Mouse (Mus musculus) forebrain, embryonic 13.5 days (tissue): ENCODE data around the gene Wdr46. TPM values are rescaled to one million over a fixed set of nuclear protein-coding genes. Genes with fewer than 3 reads are reported as not detected.

Experiments used
- polyA plus RNA-seq: library from polyadenylated mRNA; unstranded; fragments of >200 nt; fragmentation: Nextera tagmentation; extraction: Ambion mirVana; gene quantifications from 2 replicates; pipeline ENCODE4 v1.2.1, GENCODE M21; 2015

Gene Wdr46
- polyA plus RNA-seq, 1 experiment from 2014 or later, result 28.4 TPM

Other genes starting within 250 kb of the Wdr46 start
- 52.2 and 56.5 TPM in 2 replicates for gene March2, start 222.0 kb upstream of the Wdr46 start, polyA plus RNA-seq
- 433 and 441 TPM in 2 replicates for gene Rab11b, start 180.1 kb upstream of the Wdr46 start, polyA plus RNA-seq
- gene Angptl4, start 158.8 kb upstream of the Wdr46 start, polyA plus RNA-seq, result 8.6 and 10.0 TPM in 2 replicates
- gene Kank3, start 130.1 kb upstream of the Wdr46 start, polyA plus RNA-seq, result 27.3 and 29.0 TPM in 2 replicates
- 779 and 868 TPM in 2 replicates for gene Rps28, start 116.1 kb upstream of the Wdr46 start, polyA plus RNA-seq
- 473 and 507 TPM in 2 replicates for gene Ndufa7, start 116.1 kb upstream of the Wdr46 start, polyA plus RNA-seq
- gene Cd320, start 97.6 kb upstream of the Wdr46 start, polyA plus RNA-seq, result 60.1 and 66.1 TPM in 2 replicates
- gene Gm7029, start 66.8 kb upstream of the Wdr46 start, polyA plus RNA-seq, result not detected in 2 replicates
- 6.8 and 7.4 TPM in 2 replicates for gene Kifc1, start 50.0 kb upstream of the Wdr46 start, polyA plus RNA-seq
- gene Platr17, start 35.5 kb upstream of the Wdr46 start, polyA plus RNA-seq, result 0.28 and 0.49 TPM in 2 replicates
- 60.7 and 68.0 TPM in 2 replicates for gene Daxx, start 31.2 kb upstream of the Wdr46 start, polyA plus RNA-seq
- 12.3 and 15.0 TPM in 2 replicates for gene Tapbp, start 24.8 kb upstream of the Wdr46 start, polyA plus RNA-seq
- 18.1 and 20.6 TPM in 2 replicates for gene Zbtb22, start 24.8 kb upstream of the Wdr46 start, polyA plus RNA-seq
- gene Rgl2, start 11.1 kb upstream of the Wdr46 start, polyA plus RNA-seq, result 39.3 and 46.6 TPM in 2 replicates
- 204 and 214 TPM in 2 replicates for gene Pfdn6, start 317 bp upstream of the Wdr46 start, polyA plus RNA-seq
- 7.3 and 9.4 TPM in 2 replicates for gene B3galt4, start 10.8 kb downstream of the Wdr46 start, polyA plus RNA-seq
- 58.6 and 61.4 TPM in 2 replicates for gene Vps52, start 15.2 kb downstream of the Wdr46 start, polyA plus RNA-seq
- gene Rps18, start 15.3 kb downstream of the Wdr46 start, polyA plus RNA-seq, result 1,165 and 1,184 TPM in 2 replicates
- gene H2-K1, start 59.7 kb downstream of the Wdr46 start, polyA plus RNA-seq, result 12.9 and 24.0 TPM in 2 replicates
- gene Ring1, start 84.0 kb downstream of the Wdr46 start, polyA plus RNA-seq, result 12.4 and 15.3 TPM in 2 replicates
- gene H2-Ke6, start 87.4 kb downstream of the Wdr46 start, polyA plus RNA-seq, result 76.0 and 88.0 TPM in 2 replicates
- 139 and 159 TPM in 2 replicates for gene Slc39a7, start 91.0 kb downstream of the Wdr46 start, polyA plus RNA-seq
- 52.6 and 57.1 TPM in 2 replicates for gene Rxrb, start 91.2 kb downstream of the Wdr46 start, polyA plus RNA-seq
- gene Col11a2, start 98.8 kb downstream of the Wdr46 start, polyA plus RNA-seq, result 0.80 and 1.3 TPM in 2 replicates
- gene H2-Oa, start 151.7 kb downstream of the Wdr46 start, polyA plus RNA-seq, result not detected in 2 replicates
- gene H2-DMa, start 178.9 kb downstream of the Wdr46 start, polyA plus RNA-seq, result 8.7 and 10.0 TPM in 2 replicates
- 124 and 125 TPM in 2 replicates for gene Brd2, start 182.0 kb downstream of the Wdr46 start, polyA plus RNA-seq
- 0.20 TPM in 1 of 2 replicates, not detected in the other for gene H2-DMb2, start 202.6 kb downstream of the Wdr46 start, polyA plus RNA-seq
- gene H2-DMb1, start 212.4 kb downstream of the Wdr46 start, polyA plus RNA-seq, result 0.20 TPM in 1 of 2 replicates, not detected in the other
- 0.84 and 0.94 TPM in 2 replicates for gene Tap1, start 246.9 kb downstream of the Wdr46 start, polyA plus RNA-seq
- gene Psmb9, start 247.1 kb downstream of the Wdr46 start, polyA plus RNA-seq, result 0.43 and 0.73 TPM in 2 replicates